Mouse (Mus musculus) heart, postnatal 0 days (tissue): Measurements from ENCODE around the gene Myo16. TPM values are rescaled to one million over a fixed set of nuclear protein-coding genes. Genes with fewer than 3 reads are reported as not detected.

Experiments
- ATAC-seq: fragments of 200-750 bp; cut with Nextera tagmentation; 2 replicates; pipeline ENCODE4 v1.8.0; 2017; ENCODE audit warnings: low read depth, moderate number of reproducible peaks, moderate library complexity; ENCODE audit not compliant: insufficient read depth
- DNase-seq: peaks from one replicate; pipeline ENCODE4 v3.0.0-alpha.2; 2016; ENCODE audit warnings: low spot score
- H3K27ac ChIP-seq: fragments of 300-500 bp; sonication (generic); 2 replicates; pipeline ENCODE4 v1.5.1; 2014; ENCODE audit warnings: low read depth, mild to moderate bottlenecking
- H3K27me3 ChIP-seq: fragments of 300-500 bp; sonication (generic); 2 replicates; pipeline ENCODE4 v1.6.1; 2014; ENCODE audit warnings: low read length, mixed read lengths; ENCODE audit not compliant: control insufficient read depth, insufficient read depth
- H3K36me3 ChIP-seq: fragments of 300-500 bp; sonication (generic); replicated peaks from 2 replicates; pipeline ENCODE4 v1.6.1; 2014; ENCODE audit warnings: low read length, mixed read lengths; ENCODE audit not compliant: control insufficient read depth, insufficient read depth
- H3K4me1 ChIP-seq: fragments of 300-500 bp; sonication (generic); 2 replicates; pipeline ENCODE4 v1.6.1; 2014; ENCODE audit warnings: antibody characterized with exemption; ENCODE audit not compliant: control insufficient read depth, insufficient read depth
- H3K4me2 ChIP-seq: fragments of 300-500 bp; sonication (generic); 2 replicates; pipeline ENCODE4 v1.6.1; 2014; ENCODE audit warnings: low read depth, mild to moderate bottlenecking, low read length, moderate library complexity
- H3K4me3 ChIP-seq: fragments of 300-500 bp; sonication (generic); 2 replicates; pipeline ENCODE4 v1.5.1; 2014; ENCODE audit warnings: low read depth, low read length
- H3K9ac ChIP-seq: fragments of 300-500 bp; sonication (generic); replicated peaks from 2 replicates; pipeline ENCODE4 v1.6.1; 2014; ENCODE audit warnings: low read depth, low read length, mixed read lengths
- H3K9me3 ChIP-seq: fragments of 300-500 bp; sonication (generic); replicated peaks from 2 replicates; pipeline ENCODE4 v1.6.1; 2016; ENCODE audit warnings: low read length; ENCODE audit not compliant: control insufficient read depth
- CTCF ChIP-seq: IDR thresholded peaks from 2 replicates; pipeline ENCODE4 v1.5.1; 2016; ENCODE audit warnings: antibody characterized with exemption, control low read depth, low read depth
- EP300 ChIP-seq: IDR thresholded peaks from 2 replicates; pipeline ENCODE4 v1.6.1; 2016; ENCODE audit warnings: antibody characterized with exemption, low read depth
- WGBS: fragments of 180-500 bp; shearing (Covaris S2); extraction: QIAGEN DNeasy Blood & Tissue Kit; methylation state at CpG from one replicate; pipeline ENCODE4 v1.1.7; 2014; 5-methylcytosine and 5-hydroxymethylcytosine counted together
- polyA plus RNA-seq: library from polyadenylated mRNA; unstranded; fragments of >200 nt; fragmentation: Nextera tagmentation; extraction: Ambion mirVana; gene quantifications from 2 replicates; pipeline ENCODE4 v1.2.1, GENCODE M21; 2015
- total RNA-seq: library from RNA; depleted of rRNA; stranded (reverse); fragments of >200 nt; gene quantifications from 2 replicates; pipeline ENCODE4 v1.2.3, GENCODE M21; 2014; ENCODE audit warnings: low replicate concordance

Myo16 gene
- total and polyA plus RNA-seq, 2 experiments from 2014 or later: not detected

DNA sequence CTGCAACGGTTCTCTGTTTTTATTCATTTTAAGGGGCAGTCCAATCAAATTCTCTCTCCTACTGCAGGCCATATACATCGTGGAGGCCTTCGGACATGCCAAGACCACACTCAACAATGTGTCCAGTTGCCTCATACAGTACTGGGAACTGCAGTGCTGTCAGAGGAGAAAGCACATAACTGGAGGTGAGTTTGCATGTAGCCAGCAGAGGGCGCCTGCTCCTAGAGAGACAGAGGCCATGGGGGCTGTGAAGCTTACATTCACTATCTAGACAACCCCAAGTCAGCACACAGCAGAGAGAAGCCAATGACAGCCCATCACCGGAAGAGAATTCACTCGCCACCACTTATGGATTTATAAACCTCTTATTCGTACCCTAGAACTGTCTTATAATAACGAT lies 251.8 kb downstream of the Myo16 start:
- Histone ChIP-seq H3K9ac (no peak overlapping the region), H3K9me3 (no peaks in the 10 kb centered on the region), H3K4me2 (no peak overlapping the region), H3K4me3 (no peak overlapping the region), H3K4me1 (no peaks in the 10 kb centered on the region), H3K36me3 (no peaks in the 10 kb centered on the region), H3K27me3 (no peaks in the 10 kb centered on the region), H3K27ac (no peak overlapping the region)
- 38% methylated on average over 8 of the region's 8 CpGs for WGBS
- DNase-seq (peak; percentile 41), ATAC-seq (no peak)
- peak; percentile 64 for TF ChIP-seq CTCF
- no peak for TF ChIP-seq EP300

DNA sequence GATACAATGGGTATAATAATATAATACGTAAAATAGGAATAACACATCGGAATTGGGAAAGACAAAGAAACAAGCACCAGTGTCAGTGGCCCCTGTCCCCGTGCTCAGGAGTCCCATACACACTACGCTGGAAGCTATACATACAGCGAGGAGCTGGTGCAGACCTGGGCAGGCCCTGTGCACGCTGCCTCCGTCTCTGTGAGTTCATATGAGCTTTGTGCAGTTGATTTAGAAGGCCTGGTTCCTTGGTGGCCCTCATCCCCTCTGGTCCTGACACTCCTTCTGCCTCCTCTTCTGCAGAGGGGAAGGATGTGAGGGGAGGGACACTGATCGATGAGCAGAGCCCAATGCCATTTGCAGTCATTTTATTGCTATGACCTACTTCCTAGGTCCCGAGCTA lies 255.3 kb downstream of the Myo16 start:
- Histone ChIP-seq H3K36me3 (no peaks in the 10 kb centered on the region), H3K4me2 (no peak overlapping the region), H3K9me3 (no peaks in the 10 kb centered on the region), H3K4me3 (no peak overlapping the region), H3K27ac (no peak overlapping the region), H3K4me1 (no peaks in the 10 kb centered on the region), H3K27me3 (no peaks in the 10 kb centered on the region), H3K9ac (no peak overlapping the region)
- ATAC-seq (no peak), DNase-seq (no peak)
- TF ChIP-seq CTCF (no peak), EP300 (no peak)
- 81% methylated on average over 9 of the region's 9 CpGs for WGBS

DNA sequence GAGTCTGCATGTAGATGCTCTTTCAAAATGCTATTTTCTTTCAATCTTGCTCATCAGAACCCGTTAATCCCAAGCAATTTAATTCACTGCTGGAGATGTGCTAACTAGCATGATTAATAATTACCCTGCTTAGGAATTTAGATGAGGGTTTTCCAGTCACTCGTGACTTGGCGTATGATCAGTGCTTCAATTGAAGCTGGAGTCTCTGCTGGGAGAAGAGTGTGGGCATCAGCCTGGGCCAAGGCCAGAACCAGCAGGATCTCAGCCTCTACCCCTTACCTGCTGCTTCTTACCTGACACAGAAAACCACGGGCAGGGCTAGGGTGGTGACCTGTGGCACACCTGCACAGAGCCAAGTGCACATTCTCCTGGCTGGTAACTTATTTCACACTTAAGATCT lies 257.8 kb downstream of the Myo16 start:
- no peaks in the 10 kb centered on the region for H3K9me3 ChIP-seq
- H3K4me3 ChIP-seq: no peak overlapping the region
- H3K4me2 ChIP-seq: no peak overlapping the region
- no peaks in the 10 kb centered on the region for H3K27me3 ChIP-seq
- WGBS: 79% methylated on average over 4 of the region's 4 CpGs
- H3K36me3 ChIP-seq: no peaks in the 10 kb centered on the region
- DNase-seq: no peak
- H3K4me1 ChIP-seq: no peaks in the 10 kb centered on the region
- no peak for ATAC-seq
- H3K9ac ChIP-seq: no peak overlapping the region
- H3K27ac ChIP-seq: no peak overlapping the region
- TF ChIP-seq EP300 (no peak), CTCF (no peak)

DNA sequence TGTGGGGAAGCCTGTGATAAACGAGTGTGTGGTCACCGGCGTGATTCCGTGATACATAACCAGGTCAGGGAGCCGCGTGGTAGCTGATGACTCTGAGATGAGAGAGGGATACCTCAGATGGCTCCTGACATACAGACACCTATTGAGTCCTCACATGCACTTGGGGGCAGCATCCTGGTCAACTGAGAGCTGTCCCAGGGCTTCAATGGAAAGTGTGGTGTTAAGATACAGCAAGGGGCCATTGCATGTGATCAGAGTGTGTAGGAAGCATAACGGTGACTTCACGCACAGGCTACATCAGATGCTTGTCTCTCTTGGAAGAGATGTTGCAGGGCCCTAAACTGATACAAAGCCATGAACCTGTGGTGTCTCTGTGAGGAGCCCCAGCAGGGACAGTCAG lies 260.2 kb downstream of the Myo16 start:
- no peaks in the 10 kb centered on the region for H3K27me3 ChIP-seq
- ATAC-seq: no peak
- H3K9ac ChIP-seq: no peak overlapping the region
- WGBS: 87% methylated on average over 8 of the region's 8 CpGs
- no peak overlapping the region for H3K4me2 ChIP-seq
- DNase-seq: no peak
- H3K4me1 ChIP-seq: no peaks in the 10 kb centered on the region
- H3K27ac ChIP-seq: no peak overlapping the region
- H3K9me3 ChIP-seq: no peaks in the 10 kb centered on the region
- TF ChIP-seq CTCF: no peak
- no peak for TF ChIP-seq EP300
- H3K36me3 ChIP-seq: no peaks in the 10 kb centered on the region
- H3K4me3 ChIP-seq: no peak overlapping the region

DNA sequence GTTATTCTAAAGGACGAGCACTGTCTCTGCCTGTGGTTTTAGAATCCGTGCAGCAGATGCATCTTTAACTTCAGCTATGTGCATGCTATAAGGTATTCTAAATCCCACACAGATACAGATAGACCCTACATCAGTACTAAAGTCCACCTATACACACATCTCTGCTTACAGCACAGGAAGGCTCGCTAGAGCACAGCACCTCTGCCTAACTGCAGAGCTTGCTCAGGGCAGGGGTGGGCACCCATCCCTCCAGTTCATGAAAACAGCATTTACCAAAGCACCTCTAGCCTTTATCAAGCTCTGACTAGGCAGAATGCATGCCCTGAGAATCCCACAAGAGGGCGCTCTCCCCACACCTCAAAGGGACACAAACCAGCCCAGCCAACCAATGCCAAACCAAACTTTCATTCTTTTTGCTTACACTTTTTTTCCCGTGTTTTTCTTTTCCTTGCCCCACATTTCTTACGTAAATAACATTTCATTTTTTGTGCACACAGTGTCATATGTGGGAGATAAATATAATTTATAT lies 261.0 kb downstream of the Myo16 start:
- Histone ChIP-seq H3K4me1 (no peaks in the 10 kb centered on the region), H3K27ac (no peak overlapping the region), H3K4me2 (no peak overlapping the region), H3K36me3 (no peaks in the 10 kb centered on the region), H3K4me3 (no peak overlapping the region), H3K27me3 (no peaks in the 10 kb centered on the region), H3K9ac (no peak overlapping the region), H3K9me3 (no peaks in the 10 kb centered on the region)
- WGBS: 15% methylated on average over 6 of the region's 6 CpGs
- DNase-seq (peak; percentile 45), ATAC-seq (no peak)
- TF ChIP-seq EP300 (no peak), CTCF (peak; percentile 93)

DNA sequence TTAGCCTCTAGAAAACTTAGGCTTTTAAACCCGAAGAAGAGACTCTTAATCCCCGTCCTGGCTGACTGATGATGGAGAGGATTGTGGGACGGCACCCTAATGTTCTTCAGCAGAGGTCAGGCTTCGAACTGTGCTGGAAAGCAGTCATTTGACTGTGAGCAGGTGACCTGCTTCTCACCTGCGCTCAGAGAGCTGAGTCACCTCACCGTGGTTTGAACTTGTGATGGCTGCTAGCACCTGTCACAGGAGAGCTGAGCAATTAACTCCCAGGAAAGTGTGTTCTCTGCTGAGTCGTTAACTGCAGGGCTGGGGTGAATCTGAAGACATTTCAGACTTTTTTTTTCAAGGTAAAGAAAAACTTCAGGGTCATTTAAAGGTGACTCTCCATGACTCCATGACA lies 261.6 kb downstream of the Myo16 start:
- Histone ChIP-seq H3K4me1 (no peaks in the 10 kb centered on the region), H3K4me3 (no peak overlapping the region), H3K4me2 (no peak overlapping the region), H3K27me3 (no peaks in the 10 kb centered on the region), H3K36me3 (no peaks in the 10 kb centered on the region), H3K9me3 (no peaks in the 10 kb centered on the region), H3K9ac (no peak overlapping the region), H3K27ac (no peak overlapping the region)
- DNase-seq (no peak), ATAC-seq (no peak)
- TF ChIP-seq CTCF (no peak), EP300 (no peak)
- 39% methylated on average over 7 of the region's 7 CpGs for WGBS
